Mouse (Mus musculus): ENCODE results near the gene Tbc1d8. TPM values are rescaled to one million over a fixed set of nuclear protein-coding genes. Genes with fewer than 3 reads are reported as not detected.

Gene Tbc1d8
- polyA plus RNA-seq, 1 experiment: 5.1 TPM

DNA sequence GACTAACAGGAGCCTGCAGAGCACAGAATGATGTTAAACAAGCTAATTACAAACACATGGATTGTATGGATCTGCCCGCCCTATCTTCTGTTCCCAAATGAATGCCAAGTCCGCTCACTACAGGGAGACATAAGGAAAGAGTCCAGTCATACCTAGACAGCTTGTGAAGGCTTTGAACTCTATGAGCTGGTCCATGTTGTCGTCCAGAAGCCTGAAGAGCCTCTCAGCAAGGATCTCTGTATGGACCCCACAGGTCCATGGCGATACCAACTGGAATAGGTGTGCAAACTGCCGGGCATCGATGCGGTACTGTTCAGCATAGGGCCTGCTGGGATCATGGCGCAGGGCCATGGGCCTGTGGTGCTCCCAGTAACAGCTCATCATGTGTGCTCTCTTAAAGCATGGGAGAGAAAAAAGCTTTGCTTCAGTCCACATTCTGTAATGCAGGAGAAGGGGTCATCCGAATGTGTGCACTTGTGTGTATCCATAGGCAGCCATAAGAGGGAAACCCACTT, 101.8 kb downstream of the Tbc1d8 start:
- no peak overlapping the region for H3K4me3 ChIP-seq (ENCODE audit: insufficient read depth, low read depth, low read length)
- WGBS: 98% methylated on average over 9 of the region's 9 CpGs
- no peaks in the 10 kb centered on the region for H3K27me3 ChIP-seq (replicated peaks; ENCODE audit: control insufficient read depth, insufficient read depth, low read length)
- DNase-seq: no peak
- H3K36me3 ChIP-seq (ENCODE audit: control insufficient read depth, insufficient read depth, low read length): peaks cover 4% of the 10 kb centered on the region; the same call in 1 of the 2 replicates
- H3K27ac ChIP-seq (ENCODE audit: insufficient read depth, low read depth, low read length): no peak overlapping the region
- no peak for TF ChIP-seq POLR2A (IDR thresholded peaks at IDR 0.05; ENCODE audit: low read depth, low read length)
- TF ChIP-seq CTCF (conservative IDR thresholded peaks at IDR 0.05; ENCODE audit: insufficient read depth, insufficient read length, low read depth, low read length): no peak
- peaks cover 5% of the 10 kb centered on the region; the same call in 1 of the 2 replicates for H3K4me1 ChIP-seq (ENCODE audit: control insufficient read depth, insufficient read depth, low read length)

DNA sequence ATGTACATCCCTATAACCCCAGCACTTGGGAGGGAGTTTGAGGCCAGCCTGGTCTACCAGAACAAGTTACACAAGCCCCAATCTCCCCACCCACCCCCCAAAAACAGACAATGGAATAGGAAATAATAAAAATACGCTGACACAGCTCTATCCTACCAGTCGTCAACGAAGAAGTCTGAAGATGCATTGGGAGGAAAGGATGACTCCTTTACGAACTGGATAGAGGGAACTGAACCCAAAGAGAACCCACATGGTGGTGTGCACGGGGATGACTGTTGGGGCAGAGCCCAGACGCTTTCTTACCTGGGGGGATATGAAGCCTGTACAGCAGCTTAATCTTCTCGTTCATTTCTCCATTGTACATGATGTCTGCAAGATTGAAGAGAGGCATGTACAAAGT, 102.4 kb downstream of the Tbc1d8 start:
- TF ChIP-seq POLR2A (IDR thresholded peaks at IDR 0.05; ENCODE audit: low read depth, low read length): no peak
- no peak for TF ChIP-seq CTCF (conservative IDR thresholded peaks at IDR 0.05; ENCODE audit: insufficient read depth, insufficient read length, low read depth, low read length)
- H3K27ac ChIP-seq (ENCODE audit: insufficient read depth, low read depth, low read length): no peak overlapping the region
- H3K27me3 ChIP-seq (replicated peaks; ENCODE audit: control insufficient read depth, insufficient read depth, low read length): no peaks in the 10 kb centered on the region
- peaks cover 6% of the 10 kb centered on the region; the same call in 1 of the 2 replicates for H3K36me3 ChIP-seq (ENCODE audit: control insufficient read depth, insufficient read depth, low read length)
- no peak overlapping the region for H3K4me3 ChIP-seq (ENCODE audit: insufficient read depth, low read depth, low read length)
- no peak for DNase-seq
- H3K4me1 ChIP-seq (ENCODE audit: control insufficient read depth, insufficient read depth, low read length): peaks cover 5% of the 10 kb centered on the region; the same call in 1 of the 2 replicates
- WGBS: 82% methylated on average over 7 of the region's 7 CpGs

DNA sequence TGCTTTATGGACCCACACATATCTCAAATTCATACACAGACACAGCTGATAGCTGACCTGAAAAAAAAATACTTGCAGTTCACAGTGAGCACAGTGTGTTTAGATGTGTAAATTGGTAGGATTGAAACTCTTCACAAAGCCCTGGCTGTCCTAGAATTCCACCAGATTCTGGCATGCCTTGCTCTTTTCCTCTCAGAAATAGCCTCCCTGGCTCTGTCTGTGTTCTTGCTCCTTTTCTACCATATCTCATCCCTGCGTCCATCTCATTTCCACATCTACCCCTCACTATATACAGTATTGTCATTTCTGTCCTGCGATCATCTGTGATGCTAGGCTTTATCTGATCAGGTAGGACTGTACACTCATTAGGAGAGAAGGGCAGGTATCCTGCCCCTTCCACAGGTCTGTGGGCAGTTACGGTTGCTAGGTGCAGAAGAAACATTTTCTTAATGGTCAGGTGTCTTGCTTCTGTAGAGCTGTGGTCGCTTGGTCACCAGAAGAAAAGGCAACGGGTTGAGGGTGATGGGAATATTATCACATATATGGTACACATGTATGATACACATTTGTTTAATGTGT, 104.2 kb downstream of the Tbc1d8 start:
- Histone ChIP-seq H3K4me1 (ENCODE audit: control insufficient read depth, insufficient read depth, low read length) (peaks cover 4% of the 10 kb centered on the region; the same call in 1 of the 2 replicates), H3K36me3 (ENCODE audit: control insufficient read depth, insufficient read depth, low read length) (peaks cover 9% of the 10 kb centered on the region), H3K27me3 (replicated peaks; ENCODE audit: control insufficient read depth, insufficient read depth, low read length) (no peaks in the 10 kb centered on the region), H3K27ac (ENCODE audit: insufficient read depth, low read depth, low read length) (no peak overlapping the region), H3K4me3 (ENCODE audit: insufficient read depth, low read depth, low read length) (no peak overlapping the region)
- WGBS: 92% methylated on average over 5 of the region's 5 CpGs
- TF ChIP-seq POLR2A (IDR thresholded peaks at IDR 0.05; ENCODE audit: low read depth, low read length) (no peak), CTCF (conservative IDR thresholded peaks at IDR 0.05; ENCODE audit: insufficient read depth, insufficient read length, low read depth, low read length) (no peak)
- no peak for DNase-seq

DNA sequence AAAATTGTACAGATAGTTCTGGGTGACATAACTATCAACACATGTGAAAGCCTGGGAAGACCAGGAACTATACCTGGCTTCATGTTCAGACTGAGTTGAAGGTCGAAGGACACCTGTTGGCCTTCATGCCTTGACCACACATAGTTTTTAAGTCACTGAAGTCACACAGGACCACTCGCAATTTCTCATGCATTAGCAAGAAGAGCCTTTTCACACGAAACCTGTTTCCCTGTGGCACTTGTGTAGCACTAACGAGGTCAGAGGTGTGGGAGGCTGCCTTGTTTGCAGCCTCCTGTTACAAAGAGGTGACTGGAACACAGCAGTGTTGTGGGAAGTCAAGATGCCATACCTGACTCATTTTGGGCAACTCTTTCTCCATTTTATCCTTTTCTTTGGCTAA, 105.2 kb downstream of the Tbc1d8 start:
- Histone ChIP-seq H3K27ac (ENCODE audit: insufficient read depth, low read depth, low read length) (no peak overlapping the region), H3K4me3 (ENCODE audit: insufficient read depth, low read depth, low read length) (no peak overlapping the region), H3K4me1 (ENCODE audit: control insufficient read depth, insufficient read depth, low read length) (peaks cover 7% of the 10 kb centered on the region; the same call in 1 of the 2 replicates), H3K36me3 (ENCODE audit: control insufficient read depth, insufficient read depth, low read length) (peaks cover 9% of the 10 kb centered on the region), H3K27me3 (replicated peaks; ENCODE audit: control insufficient read depth, insufficient read depth, low read length) (no peaks in the 10 kb centered on the region)
- DNase-seq: no peak
- TF ChIP-seq CTCF (conservative IDR thresholded peaks at IDR 0.05; ENCODE audit: insufficient read depth, insufficient read length, low read depth, low read length): no peak
- no peak for TF ChIP-seq POLR2A (IDR thresholded peaks at IDR 0.05; ENCODE audit: low read depth, low read length)
- 77% methylated on average over 4 of the region's 4 CpGs for WGBS

DNA sequence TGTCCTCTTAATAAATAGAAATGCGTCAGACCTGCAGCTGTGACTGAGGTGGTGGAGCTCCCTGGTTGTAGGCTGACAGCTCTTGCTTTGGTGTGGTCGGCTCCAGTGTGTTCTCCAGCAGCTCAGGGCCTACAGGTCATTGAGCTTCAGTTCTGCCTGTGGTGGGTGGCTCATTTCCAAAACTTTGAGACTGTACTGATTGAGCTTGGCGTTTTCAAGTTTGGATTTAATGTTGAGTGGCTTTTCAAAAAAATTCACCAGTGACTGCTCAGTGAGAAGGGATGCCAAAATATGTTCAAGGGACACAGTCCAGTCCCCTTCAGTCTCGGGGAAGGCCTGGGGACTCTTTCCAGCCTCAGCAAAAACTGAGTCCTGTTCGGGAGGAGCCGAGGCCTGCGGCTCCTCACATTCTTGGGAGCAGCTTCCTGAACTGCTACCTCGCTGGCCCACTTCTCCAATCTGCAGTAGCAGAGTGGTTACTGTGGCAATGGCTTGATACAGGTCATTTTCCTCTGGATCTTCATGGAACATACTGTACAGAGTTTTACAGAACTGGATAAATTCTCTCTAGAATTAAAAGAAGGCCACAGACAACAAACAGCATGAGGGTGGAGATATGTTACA, 106.2 kb downstream of the Tbc1d8 start:
- no peak for DNase-seq
- Histone ChIP-seq H3K27me3 (replicated peaks; ENCODE audit: control insufficient read depth, insufficient read depth, low read length) (no peaks in the 10 kb centered on the region), H3K4me1 (ENCODE audit: control insufficient read depth, insufficient read depth, low read length) (peaks cover 7% of the 10 kb centered on the region; the same call in 1 of the 2 replicates), H3K36me3 (ENCODE audit: control insufficient read depth, insufficient read depth, low read length) (peaks cover 9% of the 10 kb centered on the region), H3K27ac (ENCODE audit: insufficient read depth, low read depth, low read length) (no peak overlapping the region), H3K4me3 (ENCODE audit: insufficient read depth, low read depth, low read length) (no peak overlapping the region)
- TF ChIP-seq CTCF (conservative IDR thresholded peaks at IDR 0.05; ENCODE audit: insufficient read depth, insufficient read length, low read depth, low read length): no peak
- no peak for TF ChIP-seq POLR2A (IDR thresholded peaks at IDR 0.05; ENCODE audit: low read depth, low read length)
- 69% methylated on average over 8 of the region's 8 CpGs for WGBS

DNA sequence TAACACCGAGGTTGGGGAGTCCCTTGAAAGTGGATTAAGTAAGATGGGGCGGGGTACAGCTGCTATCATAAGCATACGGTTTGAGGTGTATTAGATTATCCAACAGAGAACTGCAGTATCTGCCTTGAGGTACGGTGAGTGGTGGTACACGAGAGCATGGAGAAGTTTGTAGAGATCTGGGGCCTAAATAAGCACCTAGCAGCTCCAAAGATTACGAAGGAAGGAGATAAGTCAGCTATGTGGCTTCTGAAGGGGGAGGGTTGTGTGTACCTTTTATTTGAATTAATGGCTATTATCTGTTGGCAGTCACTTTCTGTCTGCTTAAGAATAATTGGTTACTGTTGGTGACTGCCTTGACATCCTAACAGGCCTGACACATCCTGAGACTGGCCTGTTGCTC, 108.1 kb downstream of the Tbc1d8 start:
- TF ChIP-seq CTCF (conservative IDR thresholded peaks at IDR 0.05; ENCODE audit: insufficient read depth, insufficient read length, low read depth, low read length): no peak
- TF ChIP-seq POLR2A (IDR thresholded peaks at IDR 0.05; ENCODE audit: low read depth, low read length): no peak
- Histone ChIP-seq H3K27me3 (replicated peaks; ENCODE audit: control insufficient read depth, insufficient read depth, low read length) (no peaks in the 10 kb centered on the region), H3K4me1 (ENCODE audit: control insufficient read depth, insufficient read depth, low read length) (peaks cover 7% of the 10 kb centered on the region; the same call in 1 of the 2 replicates), H3K4me3 (ENCODE audit: insufficient read depth, low read depth, low read length) (no peak overlapping the region), H3K36me3 (ENCODE audit: control insufficient read depth, insufficient read depth, low read length) (peaks cover 9% of the 10 kb centered on the region), H3K27ac (ENCODE audit: insufficient read depth, low read depth, low read length) (no peak overlapping the region)
- DNase-seq: no peak
- 85% methylated on average over 6 of the region's 6 CpGs for WGBS

DNA sequence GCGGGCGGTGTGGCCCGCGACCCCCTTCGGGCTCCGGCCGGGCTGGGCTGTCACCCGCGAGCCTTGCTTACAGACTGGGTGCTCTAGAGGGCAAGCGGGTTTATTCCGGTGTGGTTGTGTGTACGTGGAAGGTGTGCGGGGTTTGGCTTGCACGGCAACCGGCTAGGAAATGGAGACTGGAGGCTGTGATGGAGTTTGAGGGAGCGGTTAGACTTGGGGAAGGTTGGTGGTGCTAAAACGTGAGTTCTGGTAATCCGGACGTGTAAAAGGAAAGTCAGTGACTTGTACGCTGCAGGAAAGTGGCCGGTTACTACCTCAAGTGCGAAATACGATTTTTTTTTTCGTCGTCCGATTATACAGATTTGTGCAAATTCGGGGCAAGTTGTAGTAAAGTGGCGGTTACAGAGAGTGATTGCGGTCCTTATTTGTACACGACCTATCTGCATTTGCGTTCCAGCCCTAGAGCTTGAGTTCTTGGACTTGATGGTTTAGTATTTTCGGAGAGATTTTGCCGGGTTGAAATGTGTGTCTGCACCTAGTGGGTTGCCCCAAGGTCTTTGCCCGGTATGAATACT, 110.2 kb downstream of the Tbc1d8 start:
- Histone ChIP-seq H3K27me3 (replicated peaks; ENCODE audit: control insufficient read depth, insufficient read depth, low read length) (no peaks in the 10 kb centered on the region), H3K36me3 (ENCODE audit: control insufficient read depth, insufficient read depth, low read length) (peaks cover 7% of the 10 kb centered on the region), H3K4me1 (ENCODE audit: control insufficient read depth, insufficient read depth, low read length) (peaks cover 7% of the 10 kb centered on the region; the same call in 1 of the 2 replicates), H3K27ac (ENCODE audit: insufficient read depth, low read depth, low read length) (peak overlapping the region; percentile 53), H3K4me3 (ENCODE audit: insufficient read depth, low read depth, low read length) (peak overlapping the region; percentile 99)
- under 1% methylated on average over 34 of the region's 34 CpGs for WGBS
- peak; percentile 18 for DNase-seq
- TF ChIP-seq POLR2A (IDR thresholded peaks at IDR 0.05; ENCODE audit: low read depth, low read length) (no peak), CTCF (conservative IDR thresholded peaks at IDR 0.05; ENCODE audit: insufficient read depth, insufficient read length, low read depth, low read length) (no peak)

All from kidney, adult 2 months (tissue).